Mouse (Mus musculus): Measurements from ENCODE around the gene Eed. TPM values are rescaled to one million over a fixed set of nuclear protein-coding genes. Genes with fewer than 3 reads are reported as not detected.

Gene Eed
- 119 TPM for polyA plus RNA-seq (2014; fragmentation: Illumina TruSeq; extraction: RNeasy Lipid Tissue Mini Kit (QIAGEN cat#74804))

DNA sequence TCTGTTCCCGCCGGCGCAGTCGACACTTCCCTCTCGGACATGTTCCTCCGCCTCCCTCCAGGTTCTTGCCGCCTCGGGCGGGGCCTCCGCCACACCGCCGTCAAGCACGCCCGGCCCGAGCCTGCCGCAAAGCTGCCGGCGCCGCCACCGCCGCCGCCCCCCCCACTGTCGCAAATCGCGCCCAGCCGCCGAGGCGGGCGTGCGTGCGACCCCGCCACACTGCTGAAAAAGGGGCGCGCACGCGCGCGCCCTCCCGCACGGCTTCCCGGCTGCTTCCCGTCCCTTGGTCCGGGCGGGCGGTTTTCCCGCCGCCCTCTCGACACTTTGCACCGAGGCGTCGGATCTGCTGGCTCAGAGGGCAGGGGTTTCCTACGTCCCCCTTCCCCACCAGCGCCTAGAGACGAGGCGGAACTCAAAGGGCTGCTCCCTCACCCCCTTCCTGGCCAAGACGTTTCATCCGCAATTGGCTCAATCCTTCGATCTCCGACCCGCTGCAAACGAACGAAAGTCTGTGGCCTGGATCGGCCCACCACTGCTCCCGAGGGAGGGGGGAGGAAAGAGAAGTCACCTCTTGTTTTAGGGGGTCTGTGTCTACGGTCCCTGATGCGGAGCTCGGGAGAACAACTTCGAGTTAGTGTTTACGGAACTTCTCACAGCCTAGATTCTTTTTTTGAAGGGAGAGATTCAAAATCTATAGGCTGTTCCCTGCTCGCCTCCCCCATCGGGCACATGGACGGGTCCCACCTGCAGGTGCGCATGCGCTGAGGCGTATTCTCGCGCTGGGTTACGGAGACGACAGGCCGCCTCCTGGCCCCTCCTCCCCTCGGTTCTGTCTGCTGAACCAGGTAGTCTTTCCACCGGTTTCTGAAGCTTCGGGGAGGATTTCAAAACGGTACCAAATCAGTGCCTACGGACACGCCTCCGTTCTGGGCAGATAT lies at the start of gene Eed:
Gene Eed, minus strand, starts transcription at position 499 of the 938 bp plus-strand sequence.

GRCm38 (mm10) chr7:89940571-89941463 lies 40.0 kb downstream of the Eed start, which contains the start of gene Hikeshi:
TSS of gene Hikeshi (minus strand) at chr7:89941204.

Other genes with a start within 250 kb of the Eed start
- gene Ccdc81, start 77.4 kb downstream of the Eed start, polyA plus RNA-seq (2014; fragmentation: Illumina TruSeq; extraction: RNeasy Lipid Tissue Mini Kit (QIAGEN cat#74804)), result 1.3 TPM
- gene Hikeshi, start 39.8 kb downstream of the Eed start, polyA plus RNA-seq (2014; fragmentation: Illumina TruSeq; extraction: RNeasy Lipid Tissue Mini Kit (QIAGEN cat#74804)), result 121 TPM
- gene Picalm, start 149.2 kb upstream of the Eed start, polyA plus RNA-seq (2014; fragmentation: Illumina TruSeq; extraction: RNeasy Lipid Tissue Mini Kit (QIAGEN cat#74804)), result 655 TPM

All from ovary, adult 10 weeks (tissue).